Mouse (Mus musculus) C2C12 (cell line): ENCODE measurements at regions not wholly inside any gene's neighbourhood (a gene's known extent, or its start where the extent isn't known, plus 50 kb on each side); places are given as distances from the start of the nearest gene placed in this dataset.

ENCODE experiments used
- H3K27me3 ChIP-seq: one replicate; pipeline ENCODE4 v1.6.1; 2011; ENCODE audit not compliant: control insufficient read depth, insufficient read depth, insufficient read length
- H3K36me3 ChIP-seq: one replicate; pipeline ENCODE4 v1.6.1; 2011; ENCODE audit not compliant: control insufficient read depth, insufficient read depth
- H3K4me3 ChIP-seq: one replicate; pipeline ENCODE4 v1.5.1; 2011; ENCODE audit warnings: mild to moderate bottlenecking, control low read depth; ENCODE audit not compliant: poor library complexity, insufficient read depth, severe bottlenecking
- H3K79me2 ChIP-seq: one replicate; pipeline ENCODE4 v1.6.1; 2011; ENCODE audit not compliant: control insufficient read depth, insufficient read depth
- H3K79me3 ChIP-seq: one replicate; pipeline ENCODE4 v1.6.1; 2011; ENCODE audit warnings: low read depth, control low read depth
- H3ac ChIP-seq: one replicate; pipeline ENCODE3; 2011; ENCODE audit warnings: low read depth; ENCODE audit not compliant: control insufficient read depth, insufficient read length
- CEBPB ChIP-seq: IDR thresholded peaks from one replicate; pipeline ENCODE4 v1.6.1; 2011; ENCODE audit warnings: low read depth, mild to moderate bottlenecking, control low read depth, moderate library complexity
- CTCF ChIP-seq: IDR thresholded peaks from one replicate; pipeline ENCODE4 v1.5.1; 2011; ENCODE audit not compliant: control insufficient read depth, insufficient read depth, insufficient read length
- FOSL1 ChIP-seq: IDR thresholded peaks from one replicate; pipeline ENCODE4 v1.8.0; 2011; ENCODE audit warnings: mild to moderate bottlenecking, low read length; ENCODE audit not compliant: poor library complexity, insufficient read depth, severe bottlenecking
- MAX ChIP-seq: IDR thresholded peaks from one replicate; pipeline ENCODE4 v1.6.1; 2011; ENCODE audit warnings: mild to moderate bottlenecking, control low read depth
- MYOD1 ChIP-seq: IDR thresholded peaks from one replicate; pipeline ENCODE4 v1.6.1; 2011; ENCODE audit warnings: low read depth; ENCODE audit not compliant: control insufficient read depth, insufficient read length
- MYOG ChIP-seq: IDR thresholded peaks from one replicate; pipeline ENCODE4 v1.6.1; 2011; ENCODE audit not compliant: control insufficient read depth, insufficient read length; ENCODE audit errors: extremely low read depth
- USF1 ChIP-seq: IDR thresholded peaks from one replicate; pipeline ENCODE4 v1.6.1; 2011; ENCODE audit warnings: low read depth, mild to moderate bottlenecking, control low read depth, moderate library complexity

DNA sequence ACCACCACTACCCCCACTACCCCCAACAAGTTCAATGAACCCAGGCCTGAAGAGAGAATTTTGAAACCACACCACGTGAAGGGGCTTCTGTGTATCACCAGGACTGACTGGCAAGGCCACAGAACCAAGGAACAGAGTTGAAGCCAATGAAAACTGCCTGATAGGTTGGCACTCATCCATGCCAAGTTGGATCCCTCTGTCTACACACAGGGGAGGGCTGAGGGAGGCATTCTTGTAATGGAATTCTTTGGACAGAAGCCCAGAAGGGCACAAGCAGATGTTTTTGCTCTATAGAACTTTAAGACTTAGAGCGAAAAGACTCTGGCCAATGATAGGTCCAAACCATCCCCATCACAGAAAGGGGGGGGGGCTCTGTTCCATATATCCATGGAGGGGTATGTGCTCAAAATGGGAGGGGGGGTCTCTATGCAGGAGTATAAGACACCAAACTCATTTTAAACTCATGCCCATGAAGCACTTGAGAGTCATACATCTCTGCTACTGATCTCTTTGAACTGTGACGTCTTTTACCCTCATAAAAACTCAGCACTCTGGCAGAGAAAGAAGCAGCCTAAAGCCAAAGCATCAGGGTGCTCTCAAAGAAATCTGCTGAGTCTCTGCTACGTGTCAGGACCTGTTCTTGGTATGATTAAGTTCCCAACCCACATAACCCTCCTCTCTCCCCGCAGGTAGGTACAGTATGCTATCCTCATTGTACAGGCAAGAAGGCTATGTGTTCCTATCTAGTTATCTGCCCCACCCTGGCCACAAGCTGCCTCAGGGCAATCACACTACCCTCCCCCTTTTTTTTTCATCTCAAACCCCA lies 567.1 kb downstream of the Insc start:
- no peak overlapping the region for H3ac ChIP-seq
- H3K79me2 ChIP-seq, result no peaks in the 10 kb centered on the region
- no peaks in the 10 kb centered on the region for H3K36me3 ChIP-seq
- TF ChIP-seq MAX (no peak), CEBPB (no peak), FOSL1 (no peak), CTCF (no peak), USF1 (no peak), MYOG (no peak), MYOD1 (no peak)
- no peaks in the 10 kb centered on the region for H3K79me3 ChIP-seq
- H3K27me3 ChIP-seq, result no peaks in the 10 kb centered on the region
- no peak overlapping the region for H3K4me3 ChIP-seq

DNA sequence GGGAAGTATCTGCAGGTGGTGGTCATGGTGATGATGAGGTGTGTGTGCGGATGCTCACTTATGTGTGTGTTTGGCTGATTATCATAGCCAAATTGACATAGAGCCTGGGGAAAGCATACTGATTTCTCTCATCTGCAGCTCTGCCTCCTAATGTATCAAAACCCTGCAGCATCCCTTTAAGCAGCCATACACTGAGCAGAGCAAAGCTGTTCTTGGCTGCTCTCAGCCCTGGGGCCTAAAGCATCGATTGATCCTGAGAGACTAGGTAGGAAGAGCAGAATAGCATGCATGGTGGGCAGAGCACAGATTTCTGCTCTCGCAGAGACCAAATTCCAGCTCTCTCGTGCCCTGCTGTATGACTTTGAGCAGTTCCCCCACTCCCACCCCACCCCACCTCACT lies 576.0 kb downstream of the Insc start:
- Histone ChIP-seq H3K36me3 (no peaks in the 10 kb centered on the region), H3K79me3 (no peaks in the 10 kb centered on the region), H3K27me3 (no peaks in the 10 kb centered on the region), H3ac (no peak overlapping the region), H3K4me3 (no peak overlapping the region), H3K79me2 (no peaks in the 10 kb centered on the region)
- TF ChIP-seq USF1 (no peak), CTCF (no peak)

DNA sequence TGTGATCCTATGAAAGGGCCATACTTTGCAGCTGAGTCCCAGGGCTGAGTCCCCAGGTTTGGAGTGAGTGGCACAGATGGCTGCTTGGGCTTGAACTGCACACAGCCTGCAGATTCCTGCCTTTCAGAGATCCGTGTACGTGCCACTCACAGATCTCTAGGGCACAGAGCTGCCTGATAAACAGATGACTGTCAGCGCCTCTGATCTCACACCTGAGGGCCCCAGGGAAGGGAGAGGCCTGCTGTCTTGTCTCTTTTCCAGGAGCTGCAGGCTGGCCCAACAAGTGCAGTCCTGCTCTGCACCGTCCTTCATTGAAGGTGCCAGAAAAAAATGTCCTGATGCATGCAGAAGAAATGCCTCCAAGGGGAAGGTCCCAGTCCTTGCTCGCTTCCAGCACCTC lies 579.5 kb downstream of the Insc start:
- Histone ChIP-seq H3K79me2 (no peaks in the 10 kb centered on the region), H3K36me3 (no peaks in the 10 kb centered on the region), H3K4me3 (no peak overlapping the region), H3K27me3 (no peaks in the 10 kb centered on the region), H3K79me3 (no peaks in the 10 kb centered on the region), H3ac (no peak overlapping the region)
- TF ChIP-seq FOSL1 (no peak), CEBPB (no peak), MAX (no peak), CTCF (no peak), MYOD1 (no peak), USF1 (no peak), MYOG (no peak)

DNA sequence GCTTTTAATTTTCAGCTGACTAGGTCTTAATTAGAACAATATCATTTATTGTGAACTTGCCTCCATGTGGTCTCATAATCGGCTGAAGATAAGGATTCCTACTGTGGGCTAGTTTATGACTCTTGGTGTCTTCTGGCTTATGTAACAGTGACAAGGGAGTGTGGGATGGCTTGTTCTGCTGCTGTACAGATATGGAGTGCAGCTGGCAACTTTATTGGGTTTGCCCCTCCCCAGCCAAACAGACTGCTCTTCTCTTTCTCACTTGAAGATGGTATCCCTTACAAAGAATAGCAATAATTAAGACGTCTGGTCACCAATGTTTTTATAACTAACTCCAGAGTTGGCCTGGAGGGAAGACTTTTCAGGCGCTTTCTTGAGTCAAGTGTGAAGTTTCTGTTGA lies 584.8 kb downstream of the Insc start:
- H3ac ChIP-seq, result no peak overlapping the region
- no peak for TF ChIP-seq USF1
- TF ChIP-seq FOSL1, result no peak
- TF ChIP-seq MAX, result no peak
- no peak for TF ChIP-seq CTCF
- no peak for TF ChIP-seq CEBPB
- TF ChIP-seq MYOD1, result no peak
- no peak for TF ChIP-seq MYOG

DNA sequence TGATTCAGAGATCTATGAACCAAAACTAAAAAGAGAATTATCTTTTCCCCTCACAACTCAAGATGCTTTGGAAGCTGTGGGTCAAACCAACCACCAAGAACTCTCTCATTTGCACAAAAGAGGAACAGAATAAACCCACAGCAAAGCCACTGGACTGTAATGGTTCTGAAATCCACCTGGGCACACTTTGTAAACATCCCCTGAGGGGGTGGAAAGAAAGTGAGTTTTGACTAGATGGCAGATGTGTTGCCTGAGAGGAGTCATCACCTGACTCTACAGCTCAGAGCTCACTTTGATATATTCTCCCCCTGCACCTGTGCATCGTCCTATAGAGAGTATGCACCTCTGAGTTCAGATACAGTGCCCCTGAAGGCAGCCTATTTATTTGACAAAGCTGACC lies 588.2 kb downstream of the Insc start:
- H3K4me3 ChIP-seq, result no peak overlapping the region
- no peaks in the 10 kb centered on the region for H3K36me3 ChIP-seq
- no peaks in the 10 kb centered on the region for H3K27me3 ChIP-seq
- no peaks in the 10 kb centered on the region for H3K79me3 ChIP-seq
- no peaks in the 10 kb centered on the region for H3K79me2 ChIP-seq
- no peak for TF ChIP-seq MYOG
- no peak for TF ChIP-seq MYOD1
- no peak for TF ChIP-seq FOSL1
- no peak for TF ChIP-seq CEBPB
- no peak for TF ChIP-seq MAX
- TF ChIP-seq CTCF, result no peak
- no peak overlapping the region for H3ac ChIP-seq

More for the DNA sequence above, 584.8 kb downstream of the Insc start:
- H3K36me3 ChIP-seq, result no peaks in the 10 kb centered on the region
- H3K27me3 ChIP-seq, result no peaks in the 10 kb centered on the region
- no peak overlapping the region for H3K4me3 ChIP-seq
- no peaks in the 10 kb centered on the region for H3K79me3 ChIP-seq
- no peaks in the 10 kb centered on the region for H3K79me2 ChIP-seq

DNA sequence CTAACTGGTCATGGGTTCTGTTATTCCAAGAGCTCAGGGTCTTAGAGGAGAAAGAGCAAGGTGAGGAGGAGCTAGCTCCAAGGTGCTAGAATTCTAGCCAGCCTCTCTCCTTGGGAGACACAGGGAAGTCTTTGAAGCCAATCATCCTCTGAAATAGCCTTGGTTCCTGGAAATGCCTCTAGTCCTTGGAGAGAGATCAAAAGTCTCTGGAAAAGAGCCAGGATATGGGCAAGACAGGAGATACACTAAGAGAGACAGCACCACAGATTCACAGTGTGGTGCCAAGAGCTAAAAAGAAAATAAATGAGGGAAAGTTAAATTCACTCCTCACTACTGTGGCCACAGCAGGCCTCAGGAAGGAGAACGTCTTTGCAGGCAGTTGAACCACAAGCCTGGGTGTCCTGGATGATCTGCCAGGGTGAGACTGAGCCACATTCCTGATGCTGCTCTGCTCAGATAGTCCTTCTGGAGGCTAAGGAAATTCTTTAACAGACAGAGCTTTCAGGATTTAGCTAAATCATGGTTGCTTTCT lies 589.6 kb downstream of the Insc start:
- Histone ChIP-seq H3K79me2 (no peaks in the 10 kb centered on the region), H3ac (no peak overlapping the region), H3K27me3 (no peaks in the 10 kb centered on the region), H3K4me3 (no peak overlapping the region), H3K79me3 (no peaks in the 10 kb centered on the region), H3K36me3 (no peaks in the 10 kb centered on the region)
- TF ChIP-seq CEBPB (no peak), USF1 (no peak), MYOD1 (no peak), MAX (no peak), FOSL1 (no peak), MYOG (no peak), CTCF (no peak)
